Mouse (Mus musculus) embryonic facial prominence, embryonic 14.5 days (tissue): ENCODE measurements around the gene Ttyh3. TPM values are rescaled to one million over a fixed set of nuclear protein-coding genes. Genes with fewer than 3 reads are reported as not detected.

ENCODE experiments used
- ATAC-seq: fragments of 200-750 bp; cut with Nextera tagmentation; 2 replicates; pipeline ENCODE4 v1.8.0; 2017; ENCODE audit warnings: low read depth, moderate number of reproducible peaks, moderate TSS enrichment
- DNase-seq: peaks from one replicate; pipeline ENCODE4 v3.0.0-alpha.2; 2015; ENCODE audit warnings: low spot score
- H3K27ac ChIP-seq: fragments of 300-500 bp; sonication (generic); replicated peaks from 2 replicates; pipeline ENCODE4 v1.5.1; 2014; ENCODE audit warnings: low read depth, mild to moderate bottlenecking, low read length, moderate library complexity
- H3K27me3 ChIP-seq: fragments of 300-500 bp; sonication (generic); replicated peaks from 2 replicates; pipeline ENCODE4 v1.6.1; 2014; ENCODE audit warnings: low read length; ENCODE audit not compliant: control insufficient read depth, insufficient read depth
- H3K36me3 ChIP-seq: fragments of 300-500 bp; sonication (generic); 2 replicates; pipeline ENCODE4 v1.6.1; 2014; ENCODE audit warnings: low read length, mixed read lengths; ENCODE audit not compliant: control insufficient read depth, insufficient read depth
- H3K4me1 ChIP-seq: fragments of 300-500 bp; sonication (generic); 2 replicates; pipeline ENCODE4 v1.6.1; 2014; ENCODE audit warnings: antibody characterized with exemption, low read length; ENCODE audit not compliant: control insufficient read depth, insufficient read depth
- H3K4me2 ChIP-seq: fragments of 300-500 bp; sonication (generic); 2 replicates; pipeline ENCODE4 v1.6.1; 2014; ENCODE audit warnings: low read depth, mild to moderate bottlenecking, low read length, moderate library complexity, mixed read lengths
- H3K4me3 ChIP-seq: fragments of 300-500 bp; sonication (generic); 2 replicates; pipeline ENCODE4 v1.5.1; 2014; ENCODE audit warnings: low read depth, mild to moderate bottlenecking, low read length
- H3K9ac ChIP-seq: fragments of 300-500 bp; sonication (generic); 2 replicates; pipeline ENCODE4 v1.6.1; 2014; ENCODE audit warnings: low read depth, mild to moderate bottlenecking, low read length, moderate library complexity, mixed read lengths
- H3K9me3 ChIP-seq: fragments of 300-500 bp; sonication (generic); 2 replicates; pipeline ENCODE4 v1.6.1; 2016; ENCODE audit warnings: low read length; ENCODE audit not compliant: control insufficient read depth
- WGBS: fragments of 180-500 bp; shearing (Covaris S2); extraction: QIAGEN DNeasy Blood & Tissue Kit; methylation state at CpG from one replicate; pipeline ENCODE4 v1.1.7; 2014; 5-methylcytosine and 5-hydroxymethylcytosine counted together
- polyA plus RNA-seq: library from polyadenylated mRNA; unstranded; fragments of >200 nt; fragmentation: Nextera tagmentation; extraction: Ambion mirVana; gene quantifications from 2 replicates; pipeline ENCODE4 v1.2.1, GENCODE M21; 2014

The Ttyh3 gene
- polyA plus RNA-seq, 1 experiment from 2014 or later = 47.5 TPM

GRCm38 (mm10) chr5:140612191-140612590, 36.6 kb downstream of the Ttyh3 start:
- Histone ChIP-seq H3K27ac (0 out of 2 replicates have a peak overlapping the region, but pooled peaks have one; percentile 88), H3K4me1 (peaks cover 30% of the 10 kb centered on the region), H3K4me2 (peak overlapping the region; percentile 79), H3K4me3 (peak overlapping the region; percentile 64), H3K9me3 (no peaks in the 10 kb centered on the region), H3K36me3 (peaks cover 21% of the 10 kb centered on the region), H3K9ac (peak overlapping the region; percentile 42; the same call in 1 of the 2 replicates), H3K27me3 (peaks cover 25% of the 10 kb centered on the region)
- ATAC-seq (no peak), DNase-seq (no peak)
- WGBS = 50% methylated on average over 16 of the region's 18 CpGs

- WGBS = 12% methylated on average over 13 of the region's 15 CpGs
- H3K36me3 ChIP-seq = peaks cover 21% of the 10 kb centered on the region
- peak overlapping the region; percentile 64 for H3K4me3 ChIP-seq
- H3K4me1 ChIP-seq = peaks cover 34% of the 10 kb centered on the region
- DNase-seq (peak; percentile 66), ATAC-seq (peak; percentile 22; the same call in 1 of the 2 replicates)
- no peaks in the 10 kb centered on the region for H3K9me3 ChIP-seq
- peak overlapping the region; percentile 88 for H3K27ac ChIP-seq
- peak overlapping the region; percentile 79 for H3K4me2 ChIP-seq
- H3K27me3 ChIP-seq = peaks cover 29% of the 10 kb centered on the region
- peak overlapping the region; percentile 73 for H3K9ac ChIP-seq
Observed at GRCm38 (mm10) chr5:140611611-140612185, 37.1 kb downstream of the Ttyh3 start.

- peak overlapping the region; percentile 88 for H3K27ac ChIP-seq
- WGBS = 6% methylated on average over 14 of the region's 21 CpGs
- H3K4me1 ChIP-seq = peaks cover 40% of the 10 kb centered on the region
- DNase-seq (peak; percentile 91), ATAC-seq (peak; percentile 63)
- peak overlapping the region; percentile 73 for H3K9ac ChIP-seq
- H3K4me2 ChIP-seq = peak overlapping the region; percentile 79
- H3K36me3 ChIP-seq = peaks cover 21% of the 10 kb centered on the region
- peaks cover 35% of the 10 kb centered on the region for H3K27me3 ChIP-seq
- H3K4me3 ChIP-seq = peak overlapping the region; percentile 64
- no peaks in the 10 kb centered on the region for H3K9me3 ChIP-seq
Observed at GRCm38 (mm10) chr5:140611021-140611583, 37.7 kb downstream of the Ttyh3 start.

GRCm38 (mm10) chr5:140610273-140611011, 38.4 kb downstream of the Ttyh3 start:
- H3K4me1 ChIP-seq = peaks cover 43% of the 10 kb centered on the region
- peaks cover 38% of the 10 kb centered on the region for H3K27me3 ChIP-seq

GRCm38 (mm10) chr5:140609511-140610272, 39.1 kb downstream of the Ttyh3 start:
- 7% methylated on average over 11 of the region's 13 CpGs for WGBS
- H3K27me3 ChIP-seq = peaks cover 42% of the 10 kb centered on the region
- peak overlapping the region; percentile 88 for H3K27ac ChIP-seq
- H3K36me3 ChIP-seq = peaks cover 21% of the 10 kb centered on the region
- peak overlapping the region; percentile 79 for H3K4me2 ChIP-seq
- ATAC-seq = no peak
- no peaks in the 10 kb centered on the region for H3K9me3 ChIP-seq
- peak overlapping the region; percentile 73 for H3K9ac ChIP-seq
- peaks cover 47% of the 10 kb centered on the region for H3K4me1 ChIP-seq
- peak; percentile 59 for DNase-seq
- peak overlapping the region; percentile 64 for H3K4me3 ChIP-seq

More at GRCm38 (mm10) chr5:140610273-140611011, 38.4 kb downstream of the Ttyh3 start:
- Histone ChIP-seq H3K4me2 (peak overlapping the region; percentile 79), H3K27ac (peak overlapping the region; percentile 88), H3K9me3 (no peaks in the 10 kb centered on the region), H3K4me3 (peak overlapping the region; percentile 64), H3K9ac (peak overlapping the region; percentile 73), H3K36me3 (peaks cover 21% of the 10 kb centered on the region)
- WGBS = 7% methylated on average over 9 of the region's 30 CpGs
- ATAC-seq = peak; percentile 51
- peak; percentile 86 for DNase-seq

- Histone ChIP-seq H3K9ac (peak overlapping the region; percentile 73), H3K9me3 (no peaks in the 10 kb centered on the region), H3K4me3 (peak overlapping the region; percentile 64), H3K27ac (peak overlapping the region; percentile 88), H3K36me3 (peaks cover 14% of the 10 kb centered on the region), H3K4me1 (peaks cover 53% of the 10 kb centered on the region), H3K27me3 (peaks cover 42% of the 10 kb centered on the region), H3K4me2 (peak overlapping the region; percentile 79)
- DNase-seq (peak; percentile 66), ATAC-seq (no peak)
- 0% methylated on average over 14 of the region's 16 CpGs for WGBS
Observed at GRCm38 (mm10) chr5:140608634-140609015, 40.2 kb downstream of the Ttyh3 start.

GRCm38 (mm10) chr5:140607836-140608633, 40.8 kb downstream of the Ttyh3 start:
- peak overlapping the region; percentile 64 for H3K4me3 ChIP-seq
- WGBS = under 1% methylated on average over 16 of the region's 17 CpGs
- H3K4me2 ChIP-seq = peak overlapping the region; percentile 79
- ATAC-seq = no peak
- peak overlapping the region; percentile 73 for H3K9ac ChIP-seq
- H3K27ac ChIP-seq = peak overlapping the region; percentile 88
- DNase-seq = peak; percentile 50
- H3K9me3 ChIP-seq = no peaks in the 10 kb centered on the region
- peaks cover 42% of the 10 kb centered on the region for H3K27me3 ChIP-seq
- H3K4me1 ChIP-seq = peaks cover 53% of the 10 kb centered on the region
- peaks cover 8% of the 10 kb centered on the region; the same call in 1 of the 2 replicates for H3K36me3 ChIP-seq
